Mouse (Mus musculus) midbrain, postnatal 0 days (tissue): ENCODE measurements around the gene Cd47. TPM values are rescaled to one million over a fixed set of nuclear protein-coding genes. Genes with fewer than 3 reads are reported as not detected.

ENCODE experiments used
- ATAC-seq: fragments of 200-750 bp; cut with Nextera tagmentation; 2 replicates; pipeline ENCODE4 v1.8.0; 2017; ENCODE audit warnings: moderate number of reproducible peaks, mild to moderate bottlenecking, moderate TSS enrichment, moderate library complexity; ENCODE audit not compliant: low FRiP score
- DNase-seq: peaks from one replicate; pipeline ENCODE4 v3.0.0-alpha.2; 2015; ENCODE audit warnings: low spot score
- H3K27ac ChIP-seq: fragments of 300-500 bp; sonication (generic); 2 replicates; pipeline ENCODE4 v1.5.1; 2014; ENCODE audit warnings: low read depth, mild to moderate bottlenecking, low read length, mixed read lengths
- H3K27me3 ChIP-seq: fragments of 300-500 bp; sonication (generic); 2 replicates; pipeline ENCODE4 v1.6.1; 2014; ENCODE audit warnings: low read length, control low read depth, mixed read lengths; ENCODE audit not compliant: insufficient read depth
- H3K36me3 ChIP-seq: fragments of 300-500 bp; sonication (generic); 2 replicates; pipeline ENCODE4 v1.6.1; 2014; ENCODE audit warnings: low read length, control low read depth, mixed read lengths; ENCODE audit not compliant: insufficient read depth
- H3K4me1 ChIP-seq: fragments of 300-500 bp; sonication (generic); 2 replicates; pipeline ENCODE4 v1.6.1; 2014; ENCODE audit warnings: mild to moderate bottlenecking, control low read depth, antibody characterized with exemption, low read length, mixed read lengths; ENCODE audit not compliant: insufficient read depth
- H3K4me2 ChIP-seq: fragments of 300-500 bp; sonication (generic); 2 replicates; pipeline ENCODE4 v1.6.1; 2014; ENCODE audit warnings: low read depth, mild to moderate bottlenecking, low read length, mixed read lengths; ENCODE audit not compliant: poor library complexity, severe bottlenecking
- H3K4me3 ChIP-seq: fragments of 300-500 bp; sonication (generic); 2 replicates; pipeline ENCODE4 v1.5.1; 2014; ENCODE audit warnings: low read depth, mild to moderate bottlenecking, low read length, moderate library complexity
- H3K9ac ChIP-seq: fragments of 300-500 bp; sonication (generic); replicated peaks from 2 replicates; pipeline ENCODE4 v1.6.1; 2014; ENCODE audit warnings: mild to moderate bottlenecking, low read length, moderate library complexity, mixed read lengths; ENCODE audit not compliant: poor library complexity, severe bottlenecking
- H3K9me3 ChIP-seq: fragments of 300-500 bp; sonication (generic); 2 replicates; pipeline ENCODE4 v1.6.1; 2016; ENCODE audit warnings: low read length, control low read depth
- CTCF ChIP-seq: IDR thresholded peaks from 2 replicates; pipeline ENCODE4 v1.5.1; 2016; ENCODE audit warnings: antibody characterized with exemption, mild to moderate bottlenecking
- WGBS: fragments of 180-500 bp; shearing (Covaris S2); extraction: QIAGEN DNeasy Blood & Tissue Kit; methylation state at CpG from one replicate; pipeline ENCODE4 v1.1.7; 2014; 5-methylcytosine and 5-hydroxymethylcytosine counted together
- polyA plus RNA-seq: library from polyadenylated mRNA; unstranded; fragments of >200 nt; fragmentation: Nextera tagmentation; extraction: Ambion mirVana; gene quantifications from 2 replicates; pipeline ENCODE4 v1.2.1, GENCODE M21; 2015
- total RNA-seq: library from RNA; depleted of rRNA; stranded (reverse); fragments of >200 nt; gene quantifications from 2 replicates; pipeline ENCODE4 v1.2.3, GENCODE M21; 2014

The Cd47 gene
- total and polyA plus RNA-seq, 2 experiments from 2014 or later = 30.5 to 185 TPM

- H3K4me1 ChIP-seq = no peaks in the 10 kb centered on the region
- H3K36me3 ChIP-seq = no peaks in the 10 kb centered on the region
- 87% methylated on average over 10 of the region's 10 CpGs for WGBS
- DNase-seq = no peak
- TF ChIP-seq CTCF = no peak
- no peaks in the 10 kb centered on the region for H3K27me3 ChIP-seq
- H3K4me2 ChIP-seq = no peak overlapping the region
- no peak overlapping the region for H3K27ac ChIP-seq
- no peak overlapping the region for H3K9ac ChIP-seq
- ATAC-seq = no peak
- H3K4me3 ChIP-seq = no peak overlapping the region
- H3K9me3 ChIP-seq = no peaks in the 10 kb centered on the region
Measured at GRCm38 (mm10) chr16:49806920-49807319, 6.6 kb downstream of the Cd47 start.

GRCm38 (mm10) chr16:49807419-49807841, 7.1 kb downstream of the Cd47 start:
- ATAC-seq = no peak
- Histone ChIP-seq H3K36me3 (no peaks in the 10 kb centered on the region), H3K4me3 (no peak overlapping the region), H3K4me2 (no peak overlapping the region), H3K9ac (no peak overlapping the region), H3K27ac (no peak overlapping the region), H3K9me3 (no peaks in the 10 kb centered on the region), H3K27me3 (no peaks in the 10 kb centered on the region), H3K4me1 (no peaks in the 10 kb centered on the region)
- no peak for DNase-seq
- no peak for TF ChIP-seq CTCF
- WGBS = 78% methylated on average over 7 of the region's 7 CpGs

GRCm38 (mm10) chr16:49807862-49808430, 7.6 kb downstream of the Cd47 start:
- Histone ChIP-seq H3K27me3 (no peaks in the 10 kb centered on the region), H3K4me1 (no peaks in the 10 kb centered on the region), H3K9ac (no peak overlapping the region), H3K4me2 (no peak overlapping the region), H3K36me3 (no peaks in the 10 kb centered on the region), H3K4me3 (no peak overlapping the region), H3K27ac (no peak overlapping the region), H3K9me3 (no peaks in the 10 kb centered on the region)
- ATAC-seq (no peak), DNase-seq (no peak)
- 86% methylated on average over 18 of the region's 18 CpGs for WGBS
- no peak for TF ChIP-seq CTCF

- H3K4me2 ChIP-seq = no peak overlapping the region
- H3K4me3 ChIP-seq = no peak overlapping the region
- no peaks in the 10 kb centered on the region for H3K36me3 ChIP-seq
- H3K4me1 ChIP-seq = no peaks in the 10 kb centered on the region
- H3K27me3 ChIP-seq = no peaks in the 10 kb centered on the region
- WGBS = 82% methylated on average over 2 of the region's 2 CpGs
- H3K9ac ChIP-seq = no peak overlapping the region
- no peak for TF ChIP-seq CTCF
- H3K9me3 ChIP-seq = no peaks in the 10 kb centered on the region
- no peak overlapping the region for H3K27ac ChIP-seq
- no peak for ATAC-seq
- no peak for DNase-seq
Measured at GRCm38 (mm10) chr16:49811897-49812296, 11.6 kb downstream of the Cd47 start.

GRCm38 (mm10) chr16:49812821-49813616, 12.7 kb downstream of the Cd47 start:
- H3K9me3 ChIP-seq = no peaks in the 10 kb centered on the region
- no peak for DNase-seq
- no peak overlapping the region for H3K9ac ChIP-seq
- H3K27ac ChIP-seq = no peak overlapping the region
- H3K36me3 ChIP-seq = no peaks in the 10 kb centered on the region
- no peak overlapping the region for H3K4me3 ChIP-seq
- no peak for TF ChIP-seq CTCF
- no peaks in the 10 kb centered on the region for H3K4me1 ChIP-seq
- 76% methylated on average over 10 of the region's 10 CpGs for WGBS
- H3K27me3 ChIP-seq = no peaks in the 10 kb centered on the region
- no peak for ATAC-seq
- no peak overlapping the region for H3K4me2 ChIP-seq

GRCm38 (mm10) chr16:49814419-49814818, 14.1 kb downstream of the Cd47 start:
- H3K9me3 ChIP-seq = no peaks in the 10 kb centered on the region
- ATAC-seq = no peak
- WGBS = 88% methylated on average over 4 of the region's 4 CpGs

More at GRCm38 (mm10) chr16:49814419-49814818, 14.1 kb downstream of the Cd47 start:
- no peak overlapping the region for H3K4me3 ChIP-seq
- no peak for TF ChIP-seq CTCF
- H3K27ac ChIP-seq = no peak overlapping the region
- H3K27me3 ChIP-seq = no peaks in the 10 kb centered on the region
- H3K36me3 ChIP-seq = no peaks in the 10 kb centered on the region
- H3K9ac ChIP-seq = no peak overlapping the region
- no peaks in the 10 kb centered on the region for H3K4me1 ChIP-seq
- H3K4me2 ChIP-seq = no peak overlapping the region
- DNase-seq = no peak
